9 mouse cellular contexts compared by ENCODE assay signal in genomic region chr7:3616057-3616388, GRCm38 (mm10). TPM values are rescaled to one million over a fixed set of nuclear protein-coding genes. Genes with fewer than 3 reads are reported as not detected.
DNase-seq lines count a peak whose midpoint lies in the region; ATAC-seq and TF ChIP-seq lines count a peak whose summit lies in the region.
"Had no signal": no experiment of that assay in that cellular context is flagged by ENCODE, and none has a peak within 500 bp of the region (broad histone marks: within the 10 kb centered on the region; RNA-seq: fewer than 3 reads in every experiment).

Oscar (minus strand) TSS chr7:3616157.

- TF ChIP-seq RAD21 in CH12.LX (IDR thresholded peaks at IDR 0.05; ENCODE audit: low read depth, low read length), result no peak

- no peak for TF ChIP-seq EP300 in CH12.LX (IDR thresholded peaks at IDR 0.05; ENCODE audit: low read length)

- intact Hi-C loops in heart, postnatal 10 days (cut with DNase I), result no loop called here

- DNase-seq in heart, embryonic 10.5 days (ENCODE audit: low spot score), result no peak
- DNase-seq in heart, postnatal 10 days, result no peak
- no peak for DNase-seq in CH12.LX (ENCODE audit: extremely low read depth)
- no peak for DNase-seq in embryo, embryonic 10 days (ENCODE audit: low spot score)
- DNase-seq in c-Kit-positive CD71-positive TER-119-positive erythroid progenitor cells, embryonic 14.5 days (ENCODE audit: low spot score), result no peak
- DNase-seq in cerebellum, postnatal 4 days (ENCODE audit: low spot score in 2 of 2), result no peak
- DNase-seq: gastrocnemius, postnatal 14 days had no signal

- no peak for ATAC-seq in forebrain, embryonic 16.5 days
- ATAC-seq in liver, embryonic 16.5 days (ENCODE audit: low read depth), result no peak

- dilution Hi-C loops in CH12.LX (cut with MboI; ENCODE audit: extremely low pct_ligation_motif_present, extremely low pct_unique_long_range_greater_than_20kb, low sequenced_read_pairs), result no loop called here

- no peak for TF ChIP-seq CTCF in CH12.LX (conservative IDR thresholded peaks at IDR 0.05 in 1 of 2, IDR thresholded peaks at IDR 0.05 in 1 of 2; ENCODE audit: low read depth in 2 of 2, low read length in 2 of 2)

- WGBS in heart, embryonic 10.5 days, result 76% methylated on average over 4 of the region's 4 CpGs
- 81% methylated on average over 4 of the region's 4 CpGs for WGBS in forebrain, embryonic 16.5 days
- 51% methylated on average over 4 of the region's 4 CpGs for WGBS in liver, embryonic 16.5 days (ENCODE audit: insufficient replicate concordance)

- peak within 1 kb of the TSS; percentile 98 for H3K4me2 ChIP-seq in CH12.LX (ENCODE audit: insufficient read depth, low read depth, poor library complexity, severe bottlenecking)
- peak within 1 kb of the TSS; percentile 69 for H3K4me2 ChIP-seq in forebrain, embryonic 16.5 days (ENCODE audit: low read length)
- H3K4me2 ChIP-seq in liver, embryonic 16.5 days (ENCODE audit: low read depth, low read length), result peak within 1 kb of the TSS; percentile 76

- H3K79me2 ChIP-seq in CH12.LX (replicated peaks; ENCODE audit: control insufficient read depth, extremely low read depth, insufficient read depth, poor library complexity, severe bottlenecking), result no peaks in the 10 kb centered on the region

- H3K4me3 ChIP-seq in heart, embryonic 10.5 days, result peak within 1 kb of the TSS; percentile 87
- peak within 1 kb of the TSS; percentile 69 to 86 (median 85) for H3K4me3 ChIP-seq in CH12.LX (replicated peaks in 1 of 3; ENCODE audit: low read depth in 2 of 3, low read length in 2 of 3, poor library complexity in 1 of 3)
- H3K4me3 ChIP-seq in forebrain, embryonic 16.5 days (replicated peaks; ENCODE audit: low read length), result peak within 1 kb of the TSS; percentile 61
- peak within 1 kb of the TSS; percentile 85 for H3K4me3 ChIP-seq in liver, embryonic 16.5 days (ENCODE audit: low read depth, low read length)

- H3K4me1 ChIP-seq in heart, embryonic 10.5 days, result peaks cover 6% of the 10 kb centered on the region; the same call in 1 of the 2 replicates
- peaks cover 5 to 18% of the 10 kb centered on the region in 2 experiments for H3K4me1 ChIP-seq in CH12.LX (ENCODE audit: control insufficient read depth in 1 of 2, insufficient read depth in 2 of 2)
- peaks cover 6% of the 10 kb centered on the region for H3K4me1 ChIP-seq in forebrain, embryonic 16.5 days (replicated peaks; ENCODE audit: control insufficient read depth, insufficient read depth, low read length)
- H3K4me1 ChIP-seq in liver, embryonic 16.5 days (ENCODE audit: control insufficient read depth, low read depth, low read length), result peaks cover 15% of the 10 kb centered on the region

- no peak for TF ChIP-seq POLR2A in CH12.LX (IDR thresholded peaks at IDR 0.05; ENCODE audit: low read depth, low read length)

- H3K27ac ChIP-seq in heart, embryonic 10.5 days, result no peak within 1 kb of the TSS
- H3K27ac ChIP-seq in CH12.LX (ENCODE audit: insufficient read depth, low read depth), result no peak within 1 kb of the TSS; the same call in 1 of the 2 replicates
- H3K27ac ChIP-seq in forebrain, embryonic 16.5 days (ENCODE audit: low read length), result 0 out of 2 replicates have a peak within 1 kb of the TSS, but pooled peaks have one; percentile 27
- peak within 1 kb of the TSS; percentile 74; the same call in 1 of the 2 replicates for H3K27ac ChIP-seq in liver, embryonic 16.5 days (ENCODE audit: low read length)

- in situ Hi-C loops in CH12.LX (cut with MboI; ENCODE audit: low pct_ligation_motif_present, low pct_unique_long_range_greater_than_20kb, low sequenced_read_pairs), result no loop called here

- H3K9me3 ChIP-seq in heart, embryonic 10.5 days, result no peaks in the 10 kb centered on the region
- H3K9me3 ChIP-seq in CH12.LX (replicated peaks; ENCODE audit: low read length), result no peaks in the 10 kb centered on the region
- H3K9me3 ChIP-seq in forebrain, embryonic 16.5 days (ENCODE audit: control insufficient read depth, low read length), result no peaks in the 10 kb centered on the region
- no peaks in the 10 kb centered on the region for H3K9me3 ChIP-seq in liver, embryonic 16.5 days (replicated peaks; ENCODE audit: control insufficient read depth, low read length)

- H3K36me3 ChIP-seq in heart, embryonic 10.5 days, result peaks cover 24% of the 10 kb centered on the region
- H3K36me3 ChIP-seq in CH12.LX (replicated peaks in 1 of 2; ENCODE audit: control insufficient read depth in 1 of 2, insufficient read depth in 1 of 2, low read length in 1 of 2), result peaks cover 15 to 23% of the 10 kb centered on the region in 2 experiments
- peaks cover 7% of the 10 kb centered on the region for H3K36me3 ChIP-seq in forebrain, embryonic 16.5 days (ENCODE audit: control insufficient read depth, insufficient read depth)
- peaks cover 10% of the 10 kb centered on the region for H3K36me3 ChIP-seq in liver, embryonic 16.5 days (ENCODE audit: control insufficient read depth, insufficient read depth)

- no peaks in the 10 kb centered on the region for H3K27me3 ChIP-seq in heart, embryonic 10.5 days (ENCODE audit: insufficient read depth, poor library complexity, severe bottlenecking)
- H3K27me3 ChIP-seq in CH12.LX (replicated peaks), result no peaks in the 10 kb centered on the region
- no peaks in the 10 kb centered on the region for H3K27me3 ChIP-seq in forebrain, embryonic 16.5 days (replicated peaks; ENCODE audit: control insufficient read depth, insufficient read depth, low read length)
- H3K27me3 ChIP-seq in liver, embryonic 16.5 days (ENCODE audit: control insufficient read depth, insufficient read depth, low read depth, low read length), result no peaks in the 10 kb centered on the region

- H3K9ac ChIP-seq in CH12.LX (ENCODE audit: insufficient read depth, low read depth), result peak within 1 kb of the TSS; percentile 46
- H3K9ac ChIP-seq in forebrain, embryonic 16.5 days (replicated peaks; ENCODE audit: low read depth, low read length), result no peak within 1 kb of the TSS
- H3K9ac ChIP-seq in liver, embryonic 16.5 days (ENCODE audit: low read depth, low read length), result peak within 1 kb of the TSS; percentile 31; the same call in 1 of the 2 replicates

TF ChIP-seq in CH12.LX, 34 proteins besides CTCF, POLR2A, EP300 and RAD21:
- TF ChIP-seq SIN3A (IDR thresholded peaks at IDR 0.05; ENCODE audit: low read length) (no peak), CHD1 (IDR thresholded peaks at IDR 0.05; ENCODE audit: low read depth, low read length) (0 out of 2 replicates have a peak, but pooled peaks have one; percentile 3)

RNA-seq across cellular contexts. Expression of gene Oscar, which starts in this region (rescaled TPM):
- 0.16 and 0.27 TPM in 2 replicates for polyA plus RNA-seq in heart, embryonic 10.5 days (2016; fragmentation: Nextera tagmentation; extraction: Ambion mirVana)
- under 1 TPM; 0.24 to 0.27 TPM for total RNA-seq in heart, postnatal 10 days (2021)
- total RNA-seq in CH12.LX (2012; rRNA removed), result not detected in 2 replicates
- not detected in 2 replicates for total RNA-seq in CH12.LX (2014; rRNA removed)
- polyA plus RNA-seq in CH12.LX (2012; ENCODE audit: insufficient read length, low read depth), result 0.39 and 0.45 TPM in 2 replicates
- 0.17 and 0.46 TPM in 2 replicates for polyA plus RNA-seq in forebrain, embryonic 16.5 days (2015; fragmentation: Nextera tagmentation; extraction: Ambion mirVana)
- polyA plus RNA-seq in liver, embryonic 16.5 days (2015; fragmentation: Nextera tagmentation; extraction: Ambion mirVana), result 0.18 TPM in 1 of 2 replicates, not detected in the other

Comparison
In these comparisons a context has a peak if more than half of its experiments do, and no peak if none do; other contexts are left out.
1. H3K27ac ChIP-seq: peak in forebrain, embryonic 16.5 days (single experiment) and liver, embryonic 16.5 days (single experiment); none in heart, embryonic 10.5 days (single experiment) and CH12.LX (single experiment).
2. Peak in every context shown above with its lines, with median percentiles within 50 percentile points of each other: H3K4me3 ChIP-seq and H3K4me2 ChIP-seq.